Mouse (Mus musculus) Patski (cell line): Measurements from ENCODE around the gene Olfr591. TPM values are rescaled to one million over a fixed set of nuclear protein-coding genes. Genes with fewer than 3 reads are reported as not detected.
"Not testable (repeated sequence)": the region's sequence is repeated elsewhere in the genome, so short reads cannot be mapped to it uniquely, and the experiment has no call there.

Source experiments
- ATAC-seq: fragments of 100-300 bp; one replicate; pipeline ENCODE4 v1.8.0; 2021
- CTCF ChIA-PET: fragments of 350-600 bp; sonication (Branson Sonifier 250); formaldehyde crosslinking; loops from one replicate; lab custom pipeline; 2022; ENCODE audit warnings: inconsistent platforms; lab: Charles Lee
- POLR2A ChIA-PET: fragments of 350-600 bp; sonication (Branson Sonifier 250); formaldehyde crosslinking; loops from one replicate; lab custom pipeline; 2022; ENCODE audit warnings: antibody characterized with exemption, inconsistent platforms; lab: Charles Lee
- DNase-seq: peaks from one replicate; pipeline ENCODE4 v3.0.0-alpha.2; 2011; ENCODE audit warnings: low read depth, low spot score
- H3K27me3 ChIP-seq: fragments of 371-371 bp; one replicate; pipeline ENCODE4 v1.5.1; 2021
- CTCF ChIP-seq: fragments of 100-300 bp; IDR thresholded peaks from one replicate; pipeline ENCODE4 v1.5.1; 2021
- in situ Hi-C: fragments of 300-500 bp; cut with MboI; formaldehyde crosslinking; loops from 3 replicates; pipeline ENCODE4 v1.11.1; 2018; ENCODE audit warnings: low pct_unique_long_range_greater_than_20kb, mixed read lengths
- polyA plus RNA-seq: library from polyadenylated mRNA; unstranded; gene quantifications from one replicate; pipeline ENCODE4 v1.2.3, GENCODE M21; 2021

Olfr591 gene
- not detected for polyA plus RNA-seq

DNA sequence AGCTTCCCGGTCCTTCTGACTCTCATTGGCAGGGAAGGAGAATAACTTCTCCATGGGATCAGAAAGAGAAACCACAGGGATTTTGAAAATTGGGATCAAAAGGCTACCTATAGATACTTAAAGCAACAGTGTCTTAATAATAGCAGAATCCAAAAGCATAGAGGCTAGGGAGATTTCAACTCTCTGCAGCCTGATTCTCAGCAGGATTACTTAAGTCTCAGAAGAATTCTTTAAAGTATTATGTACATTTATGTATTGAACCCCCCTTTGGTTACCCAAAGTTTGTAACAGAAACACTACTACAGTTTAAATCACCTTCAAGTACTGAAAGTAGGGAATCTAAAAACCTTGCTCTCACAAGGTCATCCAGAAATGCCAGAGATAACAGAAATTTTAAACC is at the start of gene Olfr591:
Olfr591 (minus strand) TSS at position 101 of the 400 bp plus-strand sequence.
- ATAC-seq, result no peak

DNA sequence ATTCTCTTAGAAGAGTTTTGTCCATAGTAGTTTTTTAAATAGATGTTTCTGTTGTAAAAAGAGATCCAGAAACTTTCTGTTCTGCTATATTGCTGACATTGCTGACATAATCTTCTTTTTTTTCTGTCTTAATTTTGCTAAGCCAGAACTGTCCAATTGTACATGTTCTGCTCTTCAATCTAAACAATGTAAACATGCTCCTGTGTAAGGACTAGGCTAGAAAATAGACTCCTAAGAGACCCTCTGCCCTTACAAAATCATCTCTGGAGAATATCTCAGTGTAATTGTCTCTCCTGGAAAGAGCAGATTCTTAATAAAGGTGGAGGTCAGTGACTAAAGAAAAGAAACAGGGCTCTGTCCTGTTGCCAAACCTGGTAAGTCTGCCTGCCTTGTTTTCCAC is 38.6 kb upstream of the Olfr591 start, which contains the start of gene Olfr594:
Olfr594 (plus strand) TSS at position 301 of the 400 bp plus-strand sequence.
- no peak for DNase-seq
- in situ Hi-C loops, result no loop called here
- TF ChIP-seq CTCF, result no peak
- ATAC-seq, result no peak
- no peaks in the 10 kb centered on the region for H3K27me3 ChIP-seq
- ChIA-PET CTCF (no interaction called here), POLR2A (no interaction called here)

More for the DNA sequence above, at the start of gene Olfr591:
- DNase-seq, result no peak
- TF ChIP-seq CTCF, result no peak
- no peaks in the 10 kb centered on the region for H3K27me3 ChIP-seq
- ChIA-PET CTCF (no interaction called here), POLR2A (no interaction called here)
- in situ Hi-C loops, result no loop called here

DNA sequence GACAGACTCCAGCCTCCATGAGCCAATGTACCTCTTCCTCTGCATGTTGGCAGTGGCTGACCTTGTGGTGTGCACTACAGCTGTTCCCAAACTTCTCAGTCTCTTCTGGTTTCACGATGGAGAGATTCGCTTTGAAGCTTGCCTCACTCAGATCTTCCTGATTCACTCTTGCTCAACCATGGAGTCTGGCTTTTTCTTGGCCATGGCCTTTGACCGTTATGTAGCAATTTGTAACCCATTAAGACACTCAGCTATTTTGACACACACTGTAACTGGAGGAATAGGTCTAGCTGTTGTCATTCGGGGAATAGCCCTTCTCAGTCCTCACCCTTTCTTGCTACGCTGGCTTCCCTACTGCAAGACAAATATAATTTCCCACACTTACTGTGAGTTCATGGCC is 33.9 kb upstream of the Olfr591 start:
- POLR2A ChIA-PET, CTCF ChIA-PET, in situ Hi-C loops, DNase-seq, ATAC-seq, H3K27me3 ChIP-seq: not testable (repeated sequence)

DNA sequence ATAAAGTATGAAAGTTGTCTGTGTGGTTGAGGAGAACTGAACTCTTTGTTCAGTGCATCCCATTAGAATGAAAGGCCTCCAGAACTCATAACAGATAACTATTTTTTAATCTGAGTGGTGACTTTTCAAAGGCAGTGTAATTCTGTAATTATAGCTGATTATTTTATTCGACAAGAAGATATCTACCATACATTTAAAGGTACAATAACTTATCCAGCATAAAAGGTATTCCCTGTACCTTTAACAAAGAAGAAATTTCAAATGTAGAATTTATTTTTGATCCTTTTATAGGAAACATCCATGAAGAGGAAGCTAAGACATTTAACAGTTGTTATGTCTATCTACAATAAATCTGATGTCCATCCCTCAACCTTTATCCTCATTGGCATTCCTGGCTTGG is 33.4 kb upstream of the Olfr591 start, which contains the start of gene Olfr593:
Olfr593 (plus strand) TSS at position 301 of the 400 bp plus-strand sequence.
- no peaks in the 10 kb centered on the region for H3K27me3 ChIP-seq
- in situ Hi-C loops, result no loop called here
- DNase-seq (no peak), ATAC-seq (no peak)
- POLR2A ChIA-PET, result no interaction called here
- no peak for TF ChIP-seq CTCF
- CTCF ChIA-PET, result no interaction called here

DNA sequence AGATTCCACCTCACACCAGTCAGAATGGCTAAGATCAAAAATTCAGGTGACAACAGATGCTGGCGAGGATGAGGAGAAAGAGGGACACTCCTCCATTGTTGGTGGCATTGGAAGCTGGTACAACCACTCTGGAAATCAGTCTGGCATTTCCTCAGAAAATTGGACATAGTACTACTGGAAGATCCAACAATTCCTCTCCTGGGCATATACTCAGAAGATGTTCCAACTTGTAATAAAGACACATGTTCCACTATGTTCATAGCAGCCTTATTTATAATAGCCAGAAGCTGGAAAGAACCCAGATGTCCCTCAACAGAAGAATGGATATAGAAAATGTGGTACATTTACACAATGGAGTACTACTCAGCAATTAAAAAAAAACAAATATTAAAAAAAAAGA is 6.4 kb upstream of the Olfr591 start, which contains the start of gene Olfr592:
Olfr592 (plus strand) TSS at position 301 of the 400 bp plus-strand sequence.
- H3K27me3 ChIP-seq, POLR2A ChIA-PET, in situ Hi-C loops, ATAC-seq, DNase-seq, CTCF ChIA-PET: not testable (repeated sequence)

DNA sequence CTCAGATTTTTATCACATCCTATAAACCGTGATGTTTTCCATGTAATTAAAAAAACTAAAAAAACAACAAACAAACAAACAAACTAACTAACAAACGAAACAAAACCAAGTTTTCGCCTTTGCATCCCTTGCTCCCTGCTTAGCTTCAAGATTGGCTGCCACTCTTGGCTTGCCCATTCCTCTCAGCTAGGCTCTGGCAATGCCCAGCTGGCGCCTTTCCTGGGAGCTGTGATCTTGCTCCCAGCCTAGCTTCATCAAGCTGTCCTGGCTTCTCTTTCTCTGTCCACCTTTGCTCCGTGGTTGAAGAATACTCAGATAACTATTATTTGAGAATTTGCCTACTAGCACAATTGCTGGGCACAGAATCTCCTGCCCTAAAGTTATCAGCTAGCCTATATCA is 8.4 kb downstream of the Olfr591 start:
- TF ChIP-seq CTCF, result no peak
- in situ Hi-C loops, result no loop called here
- DNase-seq, result no peak
- no peak for ATAC-seq
- H3K27me3 ChIP-seq, result no peaks in the 10 kb centered on the region
- ChIA-PET POLR2A (no interaction called here), CTCF (no interaction called here)

DNA sequence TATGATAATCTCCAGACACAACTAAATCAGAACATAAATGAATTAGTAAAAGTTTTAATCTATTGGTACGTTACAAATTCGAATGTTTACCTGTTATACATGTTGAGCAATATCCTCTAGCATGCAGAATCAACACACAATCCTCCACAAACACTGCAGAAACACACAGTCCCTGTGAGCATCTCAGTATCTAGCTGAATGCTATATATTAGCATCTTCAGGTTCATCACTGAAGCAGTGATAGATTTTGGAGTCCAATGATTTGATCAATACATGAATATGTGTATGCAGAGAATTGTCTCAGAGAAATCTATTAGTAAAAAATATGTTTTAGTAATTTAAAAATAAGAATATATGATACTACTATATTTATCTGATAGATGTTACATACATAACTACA is 21.9 kb downstream of the Olfr591 start, which contains the start of gene Olfr589:
Olfr589 (minus strand) TSS at position 101 of the 400 bp plus-strand sequence.
- ATAC-seq (no peak), DNase-seq (no peak)
- CTCF ChIA-PET, result no interaction called here
- POLR2A ChIA-PET, result no interaction called here
- no peak for TF ChIP-seq CTCF
- in situ Hi-C loops, result no loop called here
- H3K27me3 ChIP-seq, result no peaks in the 10 kb centered on the region

DNA sequence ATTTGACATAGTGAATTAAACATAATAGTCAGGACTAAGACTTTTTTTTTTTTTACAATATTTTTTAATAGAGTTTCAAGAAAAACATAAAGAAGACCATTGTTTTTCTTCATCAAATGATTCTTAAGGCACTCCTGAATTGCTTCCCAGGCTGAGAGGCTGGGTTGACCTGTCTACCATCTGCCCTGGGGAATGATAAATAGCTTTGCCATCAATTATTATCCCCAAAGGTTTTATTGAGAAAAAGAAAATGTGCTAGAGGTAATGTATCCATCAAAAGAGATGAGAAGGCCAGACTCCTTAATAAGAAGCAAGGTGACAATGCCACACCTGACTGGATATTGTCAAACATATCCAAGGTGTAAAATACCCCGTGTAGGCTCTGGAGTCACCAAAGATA is 37.6 kb downstream of the Olfr591 start, which contains the start of gene Olfr588-ps1:
Olfr588-ps1 (plus strand) TSS at position 301 of the 400 bp plus-strand sequence.
- ChIA-PET CTCF (no interaction called here), POLR2A (no interaction called here)
- in situ Hi-C loops, result no loop called here
- no peak for TF ChIP-seq CTCF
- DNase-seq, result no peak
- no peak for ATAC-seq
- no peaks in the 10 kb centered on the region for H3K27me3 ChIP-seq

DNA sequence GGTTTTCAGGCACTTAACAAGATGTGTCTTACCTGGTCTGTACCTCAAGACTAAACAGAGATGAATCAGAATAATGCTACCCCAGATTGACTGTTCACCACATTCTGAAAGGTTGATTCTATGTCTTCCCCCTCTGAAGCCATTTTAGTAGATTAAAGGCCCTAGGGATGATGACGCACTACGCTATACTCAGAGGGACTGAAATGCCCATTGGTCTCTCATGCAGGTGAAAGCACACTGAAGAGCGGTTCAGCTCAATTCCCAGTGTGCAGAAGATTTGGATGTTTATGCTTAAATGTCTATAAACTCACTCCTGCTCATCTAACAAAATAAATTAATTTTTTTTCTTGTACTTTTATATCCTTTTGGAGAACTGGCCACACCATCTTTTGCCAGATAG is 52.6 kb downstream of the Olfr591 start, which contains the start of gene Olfr586:
Olfr586 (minus strand) TSS at position 101 of the 400 bp plus-strand sequence.
- ATAC-seq (no peak), DNase-seq (no peak)
- H3K27me3 ChIP-seq, result no peaks in the 10 kb centered on the region
- ChIA-PET POLR2A (no interaction called here), CTCF (no interaction called here)
- in situ Hi-C loops, result no loop called here
- no peak for TF ChIP-seq CTCF

DNA sequence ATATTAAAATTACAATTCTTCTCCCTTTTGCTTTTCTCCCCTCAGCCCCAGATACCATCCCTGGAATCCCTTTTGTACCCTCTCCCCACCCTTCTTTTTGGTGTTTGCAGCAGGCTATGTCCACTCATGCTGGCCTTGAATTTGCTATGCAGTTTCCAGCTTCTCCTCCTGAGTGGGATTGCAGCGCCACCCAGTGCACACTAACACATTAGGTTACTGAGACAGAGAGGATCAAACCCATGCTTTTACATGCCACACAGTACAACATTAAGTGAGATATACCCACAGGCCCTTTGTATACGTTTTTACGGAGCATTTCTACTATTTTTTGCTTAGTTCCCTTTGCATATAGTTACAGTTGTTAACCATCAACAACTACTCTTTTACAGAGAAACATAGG is 58.7 kb downstream of the Olfr591 start:
- TF ChIP-seq CTCF, result no peak
- ATAC-seq (no peak), DNase-seq (no peak)
- POLR2A ChIA-PET, result no interaction called here
- CTCF ChIA-PET, result interaction anchor here (1.0 kb wide), 1 partner anchor 9 kb away, joined by 3 read pairs; no protein-coding TSS in a partner anchor
- H3K27me3 ChIP-seq, result no peaks in the 10 kb centered on the region
- in situ Hi-C loops, result no loop called here

Other genes starting within 250 kb of the Olfr591 start
- not detected for gene Olfr573-ps1, start 235.8 kb downstream of the Olfr591 start, polyA plus RNA-seq
- gene Olfr574, start 229.9 kb downstream of the Olfr591 start, polyA plus RNA-seq, result not detected
- not detected for gene Olfr575, start 219.6 kb downstream of the Olfr591 start, polyA plus RNA-seq
- not detected for gene Olfr576, start 215.7 kb downstream of the Olfr591 start, polyA plus RNA-seq
- not detected for gene Olfr577, start 202.4 kb downstream of the Olfr591 start, polyA plus RNA-seq
- gene Olfr578, start 189.0 kb downstream of the Olfr591 start, polyA plus RNA-seq, result not detected
- not detected for gene Olfr582, start 140.3 kb downstream of the Olfr591 start, polyA plus RNA-seq
- gene Olfr583, start 127.0 kb downstream of the Olfr591 start, polyA plus RNA-seq, result not detected
- gene Olfr584, start 96.5 kb downstream of the Olfr591 start, polyA plus RNA-seq, result not detected
- not detected for gene Olfr585, start 80.6 kb downstream of the Olfr591 start, polyA plus RNA-seq
- gene Olfr586, start 52.7 kb downstream of the Olfr591 start, polyA plus RNA-seq, result not detected
- gene Olfr588-ps1, start 37.5 kb downstream of the Olfr591 start, polyA plus RNA-seq, result not detected
- not detected for gene Olfr589, start 22.0 kb downstream of the Olfr591 start, polyA plus RNA-seq
- gene Olfr592, start 6.5 kb upstream of the Olfr591 start, polyA plus RNA-seq, result not detected
- gene Olfr593, start 33.5 kb upstream of the Olfr591 start, polyA plus RNA-seq, result not detected
- not detected for gene Olfr594, start 38.7 kb upstream of the Olfr591 start, polyA plus RNA-seq
- gene Usp17ld, start 74.2 kb upstream of the Olfr591 start, polyA plus RNA-seq, result not detected
- not detected for gene Olfr596, start 127.3 kb upstream of the Olfr591 start, polyA plus RNA-seq
- gene Olfr597, start 138.0 kb upstream of the Olfr591 start, polyA plus RNA-seq, result not detected
- gene Olfr598, start 145.2 kb upstream of the Olfr591 start, polyA plus RNA-seq, result not detected
- not detected for gene Olfr599, start 157.6 kb upstream of the Olfr591 start, polyA plus RNA-seq
- gene Olfr600, start 171.3 kb upstream of the Olfr591 start, polyA plus RNA-seq, result not detected
- not detected for gene Olfr601, start 184.3 kb upstream of the Olfr591 start, polyA plus RNA-seq
- not detected for gene Olfr603, start 207.8 kb upstream of the Olfr591 start, polyA plus RNA-seq
- gene Usp17lc, start 236.7 kb upstream of the Olfr591 start, polyA plus RNA-seq, result not detected